Mouse (Mus musculus) CD4-positive, CD25-positive, alpha-beta regulatory T cell, adult 9 weeks (primary cell): Measurements from ENCODE around the gene Actr3b. TPM values are rescaled to one million over a fixed set of nuclear protein-coding genes. Genes with fewer than 3 reads are reported as not detected.

Experiments used
- polyA plus RNA-seq: library from polyadenylated mRNA; unstranded; fragments of 100-300 nt; shearing (Covaris generic); gene quantifications from one replicate; pipeline ENCODE4 v1.2.1, GENCODE M21; 2017

Gene Actr3b
- polyA plus RNA-seq = 1.7 TPM

DNA sequence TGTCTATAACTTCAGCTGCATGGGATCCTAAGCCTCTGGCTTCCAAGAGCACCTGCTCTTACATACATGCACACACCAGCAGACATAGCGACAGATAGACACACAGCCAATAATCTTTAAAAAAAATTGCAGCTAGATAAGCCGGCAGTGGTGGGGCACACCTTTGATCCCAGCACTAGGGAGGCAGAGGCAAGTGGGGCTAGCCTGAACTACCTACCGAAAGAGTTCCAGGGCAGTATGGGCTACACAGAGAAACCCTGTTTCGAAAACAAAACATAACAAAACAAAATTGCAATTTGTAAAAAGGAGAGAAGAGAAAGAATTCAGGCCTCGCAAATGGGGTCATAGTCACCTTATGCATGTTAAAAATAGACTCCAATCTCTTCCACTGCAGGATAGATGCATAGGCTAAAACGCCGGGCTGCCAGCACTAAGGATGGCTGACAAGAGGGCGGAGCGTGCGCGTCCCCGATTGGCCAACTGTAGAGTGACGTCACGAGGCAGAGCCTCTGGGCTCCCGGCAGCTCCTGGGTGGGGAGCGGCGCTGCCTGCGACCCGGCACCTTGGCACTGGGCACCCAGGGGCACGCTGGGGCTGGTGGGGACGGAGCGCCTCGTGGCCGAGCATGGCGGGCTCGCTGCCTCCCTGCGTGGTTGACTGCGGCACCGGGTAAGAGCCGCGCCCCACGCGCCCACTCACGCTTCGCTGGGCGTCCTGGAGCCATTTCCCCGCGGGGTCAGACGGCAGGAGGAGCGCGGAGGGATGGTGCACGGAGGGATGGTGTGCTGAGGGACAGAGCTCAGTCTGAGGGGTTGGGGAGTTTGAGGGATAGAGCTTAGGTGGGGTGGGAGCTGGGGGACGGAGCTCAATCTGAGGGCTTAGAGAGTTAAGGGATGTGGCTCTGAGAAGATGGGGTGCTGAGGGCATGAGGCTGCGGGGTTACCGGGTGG lies at the start of gene Actr3b:
Actr3b (plus strand) TSS at position 538 of the 950 bp plus-strand sequence.

Other genes with a start within 250 kb of the Actr3b start
- 0.14 TPM for gene Cct8l1, start 243.9 kb upstream of the Actr3b start, polyA plus RNA-seq
- gene Xrcc2, start 54.2 kb upstream of the Actr3b start, polyA plus RNA-seq = 6.6 TPM
- not detected for gene Gm21663, start 182.4 kb downstream of the Actr3b start, polyA plus RNA-seq
- gene Gm21671, start 194.4 kb downstream of the Actr3b start, polyA plus RNA-seq = not detected
- gene Gm21680, start 212.7 kb downstream of the Actr3b start, polyA plus RNA-seq = not detected
- gene Gm21698, start 228.7 kb downstream of the Actr3b start, polyA plus RNA-seq = not detected
- gene Gm1979, start 244.8 kb downstream of the Actr3b start, polyA plus RNA-seq = not detected